ENCODE assay signal across 19 mouse cellular contexts in the genomic region with DNA sequence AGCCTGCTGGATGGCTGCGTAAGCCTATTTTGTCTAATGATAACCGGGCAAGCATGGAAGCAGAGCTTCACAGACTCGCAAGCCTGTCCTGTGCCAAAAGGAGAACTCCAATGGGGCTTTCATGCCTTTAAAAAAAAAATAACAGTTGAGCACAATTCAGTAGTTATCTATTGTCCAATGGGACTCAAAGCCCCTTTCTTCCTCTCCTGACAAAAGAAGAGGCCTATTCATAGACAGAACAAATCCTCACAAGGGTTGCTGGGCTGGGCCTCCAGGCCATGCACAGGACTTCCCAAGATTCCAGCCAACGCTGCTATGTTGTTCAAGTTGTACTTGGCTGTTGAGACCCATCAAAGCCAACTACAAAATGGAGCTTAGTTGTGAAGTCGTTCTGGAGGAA. TPM values are rescaled to one million over a fixed set of nuclear protein-coding genes. Genes with fewer than 3 reads are reported as not detected.
DNase-seq lines count a peak whose midpoint lies in the region; ATAC-seq and TF ChIP-seq lines count a peak whose summit lies in the region.
"Had no signal": no experiment of that assay in that cellular context is flagged by ENCODE, and none has a peak within 500 bp of the region (broad histone marks: within the 10 kb centered on the region; RNA-seq: fewer than 3 reads in every experiment).

No protein-coding gene starts in this region.

- TF ChIP-seq CTCF in hindbrain, postnatal 0 days (IDR thresholded peaks at IDR 0.05; ENCODE audit: low read depth) = no peak

- no peak overlapping the region for H3K4me3 ChIP-seq in hindbrain, postnatal 0 days (ENCODE audit: low read length)
- H3K4me3 ChIP-seq in hindbrain, embryonic 14.5 days (replicated peaks; ENCODE audit: low read length) = no peak overlapping the region
- no peak overlapping the region for H3K4me3 ChIP-seq in midbrain, embryonic 12.5 days
- H3K4me3 ChIP-seq in midbrain, embryonic 15.5 days = no peak overlapping the region
- H3K4me3 ChIP-seq: embryonic facial prominence, embryonic 13.5 days had no signal

- H3K4me2 ChIP-seq in hindbrain, postnatal 0 days (ENCODE audit: low read depth, low read length) = no peak overlapping the region
- no peak overlapping the region for H3K4me2 ChIP-seq in hindbrain, embryonic 14.5 days (replicated peaks)
- no peak overlapping the region for H3K4me2 ChIP-seq in midbrain, embryonic 12.5 days (replicated peaks)
- no peak overlapping the region for H3K4me2 ChIP-seq in midbrain, embryonic 15.5 days
- H3K4me2 ChIP-seq: embryonic facial prominence, embryonic 13.5 days; liver, embryonic 11.5 days had no signal

- H3K36me3 ChIP-seq in hindbrain, postnatal 0 days (ENCODE audit: insufficient read depth, low read length) = no peaks in the 10 kb centered on the region
- no peaks in the 10 kb centered on the region for H3K36me3 ChIP-seq in hindbrain, embryonic 14.5 days (replicated peaks; ENCODE audit: control insufficient read depth, insufficient read depth)
- H3K36me3 ChIP-seq in midbrain, embryonic 12.5 days = no peaks in the 10 kb centered on the region
- no peaks in the 10 kb centered on the region for H3K36me3 ChIP-seq in midbrain, embryonic 15.5 days (replicated peaks)
- H3K36me3 ChIP-seq: embryonic facial prominence, embryonic 13.5 days had no signal

- no peak overlapping the region for H3K27ac ChIP-seq in hindbrain, postnatal 0 days
- no peak overlapping the region for H3K27ac ChIP-seq in hindbrain, embryonic 14.5 days
- no peak overlapping the region for H3K27ac ChIP-seq in midbrain, embryonic 12.5 days (replicated peaks)
- no peak overlapping the region for H3K27ac ChIP-seq in midbrain, embryonic 15.5 days
- H3K27ac ChIP-seq: embryonic facial prominence, embryonic 13.5 days had no signal

- no peaks in the 10 kb centered on the region for H3K9me3 ChIP-seq in hindbrain, postnatal 0 days (ENCODE audit: low read length)
- H3K9me3 ChIP-seq in hindbrain, embryonic 14.5 days (ENCODE audit: control insufficient read depth, low read length) = no peaks in the 10 kb centered on the region
- H3K9me3 ChIP-seq in midbrain, embryonic 12.5 days = no peaks in the 10 kb centered on the region
- H3K9me3 ChIP-seq in midbrain, embryonic 15.5 days = no peaks in the 10 kb centered on the region
- H3K9me3 ChIP-seq: embryonic facial prominence, embryonic 13.5 days had no signal

- H3K4me1 ChIP-seq in hindbrain, postnatal 0 days (ENCODE audit: insufficient read depth, low read length) = no peaks in the 10 kb centered on the region
- H3K4me1 ChIP-seq in hindbrain, embryonic 14.5 days (replicated peaks; ENCODE audit: control insufficient read depth, insufficient read depth, low read length) = no peaks in the 10 kb centered on the region
- peaks cover 4% of the 10 kb centered on the region; the same call in 1 of the 2 replicates for H3K4me1 ChIP-seq in midbrain, embryonic 12.5 days
- no peaks in the 10 kb centered on the region for H3K4me1 ChIP-seq in midbrain, embryonic 15.5 days

- H3K9ac ChIP-seq in hindbrain, postnatal 0 days (replicated peaks; ENCODE audit: low read length) = no peak overlapping the region
- no peak overlapping the region for H3K9ac ChIP-seq in hindbrain, embryonic 14.5 days
- no peak overlapping the region for H3K9ac ChIP-seq in midbrain, embryonic 12.5 days (replicated peaks)
- H3K9ac ChIP-seq in midbrain, embryonic 15.5 days = no peak overlapping the region
- H3K9ac ChIP-seq: embryonic facial prominence, embryonic 13.5 days had no signal

- DNase-seq in embryo, embryonic 10.5 days (ENCODE audit: low spot score) = peak; percentile 38
- no peak for DNase-seq in embryo, embryonic 11 days
- no peak for DNase-seq in hindbrain, postnatal 0 days (ENCODE audit: low spot score)
- DNase-seq in hindbrain, embryonic 14.5 days (ENCODE audit: low spot score) = no peak
- no peak for DNase-seq in adrenal gland, adult 18-20 months (ENCODE audit: low spot score in 2 of 2)
- DNase-seq: adrenal gland, postnatal 36 days; cerebellum, adult 8-10 months; gastrocnemius, postnatal 36 days; kidney, adult 8-10 months; kidney, postnatal 14 days; lung, adult 18-20 months; lung, postnatal 14 days; thymus, postnatal 25 days had no signal

- WGBS in hindbrain, postnatal 0 days = 39% methylated on average over 5 of the region's 5 CpGs
- WGBS in hindbrain, embryonic 14.5 days = 35% methylated on average over 5 of the region's 5 CpGs
- 36% methylated on average over 5 of the region's 5 CpGs for WGBS in midbrain, embryonic 12.5 days
- 32% methylated on average over 5 of the region's 5 CpGs for WGBS in midbrain, embryonic 15.5 days

- no peaks in the 10 kb centered on the region for H3K27me3 ChIP-seq in hindbrain, postnatal 0 days (ENCODE audit: insufficient read depth, low read length)
- H3K27me3 ChIP-seq in hindbrain, embryonic 14.5 days (ENCODE audit: control insufficient read depth, insufficient read depth, low read length) = no peaks in the 10 kb centered on the region
- no peaks in the 10 kb centered on the region for H3K27me3 ChIP-seq in midbrain, embryonic 12.5 days
- no peaks in the 10 kb centered on the region for H3K27me3 ChIP-seq in midbrain, embryonic 15.5 days (replicated peaks)
- H3K27me3 ChIP-seq: embryonic facial prominence, embryonic 13.5 days had no signal

- ATAC-seq in hindbrain, postnatal 0 days = peak; percentile 28; the same call in 1 of the 2 replicates
- no peak for ATAC-seq in hindbrain, embryonic 14.5 days (ENCODE audit: low FRiP score)
- ATAC-seq in midbrain, embryonic 12.5 days (ENCODE audit: low FRiP score, low read depth) = 0 out of 2 replicates have a peak, but pooled peaks have one; percentile 44
- ATAC-seq in midbrain, embryonic 15.5 days (replicated peaks) = no peak
- ATAC-seq: CD4-positive, CD25-positive, alpha-beta regulatory T cell, adult 4 months; inflammation-experienced regulatory T-cells, adult 6 months had no signal

RNA-seq across cellular contexts. Expression of gene Retreg1, which starts 56.0 kb away (rescaled TPM):
- 31.7 and 49.9 TPM in 2 replicates for total RNA-seq in hindbrain, postnatal 0 days (2014; rRNA removed)
- polyA plus RNA-seq in hindbrain, postnatal 0 days (2015; fragmentation: Nextera tagmentation; extraction: Ambion mirVana) = 20.8 and 21.0 TPM in 2 replicates
- polyA plus RNA-seq in hindbrain, embryonic 14.5 days (2014; fragmentation: Nextera tagmentation; extraction: Ambion mirVana) = 15.3 and 19.7 TPM in 2 replicates
- polyA plus RNA-seq in midbrain, embryonic 12.5 days (2016; fragmentation: Nextera tagmentation; extraction: Ambion mirVana) = 3.3 and 4.4 TPM in 2 replicates
- 12.5 and 12.6 TPM in 2 replicates for polyA plus RNA-seq in midbrain, embryonic 15.5 days (2015; fragmentation: Nextera tagmentation; extraction: Ambion mirVana)
- total RNA-seq in adrenal gland, adult 18-20 months (2021) = 10 to 100 TPM; 20.9 to 47.3 TPM

Comparison
In these comparisons a context has a peak if more than half of its experiments do, and no peak if none do; other contexts are left out.
1. ATAC-seq: peak in hindbrain, postnatal 0 days (single experiment) and midbrain, embryonic 12.5 days (single experiment); none in hindbrain, embryonic 14.5 days (single experiment) and midbrain, embryonic 15.5 days (single experiment).